Mouse (Mus musculus) yolk sac, embryonic 10.5 days (tissue): ENCODE measurements around the gene Col23a1.
"Not testable (repeated sequence)": the region's sequence is repeated elsewhere in the genome, so short reads cannot be mapped to it uniquely, and the experiment has no call there.

Experiments
- DNase-seq: peaks from one replicate; pipeline ENCODE4 v3.0.0-alpha.2; 2017; ENCODE audit warnings: low spot score

Col23a1 gene

GRCm38 (mm10) chr11:51620084-51620483 is 330.4 kb downstream of the Col23a1 start:
- no peak for DNase-seq

DNA sequence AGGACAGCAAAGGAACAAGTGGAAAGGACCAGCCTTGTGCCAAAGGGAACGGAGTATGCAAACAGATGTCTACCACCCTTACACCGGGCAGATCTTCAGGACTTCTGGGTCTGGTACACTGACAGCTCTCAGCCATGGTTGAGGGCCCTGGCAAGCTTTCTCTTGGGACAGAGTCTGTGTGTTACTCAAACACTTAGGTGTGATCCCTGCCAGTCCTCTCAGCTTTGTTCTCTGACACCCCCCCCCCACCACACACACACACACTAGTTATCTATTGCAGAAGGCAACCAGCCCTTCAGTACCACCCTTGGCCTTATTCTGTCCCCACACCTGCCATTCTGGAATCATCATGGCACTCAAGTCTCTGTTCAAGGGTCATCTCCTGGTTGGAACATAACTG is 332.1 kb downstream of the Col23a1 start:
- no peak for DNase-seq

GRCm38 (mm10) chr11:51622971-51623491 is 333.3 kb downstream of the Col23a1 start:
- no peak for DNase-seq

- DNase-seq = peak; percentile 47
Measured at GRCm38 (mm10) chr11:51625187-51625820, 335.6 kb downstream of the Col23a1 start.

GRCm38 (mm10) chr11:51627425-51627824 is 337.7 kb downstream of the Col23a1 start:
- no peak for DNase-seq

DNA sequence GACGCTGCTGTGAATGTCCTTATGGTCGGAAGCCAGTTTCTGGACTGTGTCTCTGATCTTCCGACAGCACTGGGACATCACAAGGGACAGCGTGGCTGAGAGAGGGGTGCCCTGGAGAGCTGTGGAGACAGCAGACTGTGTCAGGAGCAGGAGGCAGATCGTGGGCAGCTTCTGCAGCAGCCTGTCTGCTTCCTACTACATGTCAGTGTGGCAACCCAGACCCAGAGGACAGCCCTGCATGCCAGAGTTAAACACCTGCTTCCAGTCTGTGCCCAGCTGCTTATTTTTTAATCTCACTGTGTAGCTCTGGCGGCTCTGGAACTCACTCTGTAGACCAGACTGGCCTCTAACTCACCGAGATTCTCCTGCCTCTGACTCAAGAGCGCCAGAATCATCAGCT is 338.2 kb downstream of the Col23a1 start:
- DNase-seq = no peak

DNA sequence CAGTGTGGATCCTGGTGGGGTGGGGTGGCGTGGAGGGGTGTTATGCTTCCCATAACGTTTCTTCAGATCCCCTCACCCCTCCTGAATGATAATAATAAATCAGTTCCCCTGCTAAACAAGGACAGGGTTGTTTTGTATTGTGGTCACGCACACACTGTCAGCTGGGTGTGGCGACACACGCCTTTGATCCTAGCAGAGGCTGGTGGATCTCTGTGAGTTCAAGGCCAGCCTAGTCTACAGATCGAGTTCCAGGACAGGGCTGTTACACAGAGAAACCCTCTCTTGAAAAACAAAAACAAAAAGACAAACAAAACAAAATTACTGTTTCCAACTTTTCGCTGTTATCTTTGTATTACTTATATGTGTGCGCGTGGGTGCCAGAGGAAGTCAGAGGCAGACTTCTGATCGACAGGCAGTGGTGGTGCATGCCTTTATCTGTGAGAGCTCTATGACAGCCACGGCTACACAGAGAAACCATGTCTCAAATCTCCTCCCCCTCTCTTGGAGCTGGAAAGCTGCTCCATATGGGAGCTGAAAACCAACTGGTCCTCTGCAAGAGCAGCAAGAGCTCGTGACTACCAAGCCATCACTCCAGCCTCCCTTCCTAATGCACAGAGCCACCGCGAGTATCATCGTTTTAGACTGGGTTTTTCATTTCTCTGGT is 340.1 kb downstream of the Col23a1 start:
- DNase-seq = no peak

DNA sequence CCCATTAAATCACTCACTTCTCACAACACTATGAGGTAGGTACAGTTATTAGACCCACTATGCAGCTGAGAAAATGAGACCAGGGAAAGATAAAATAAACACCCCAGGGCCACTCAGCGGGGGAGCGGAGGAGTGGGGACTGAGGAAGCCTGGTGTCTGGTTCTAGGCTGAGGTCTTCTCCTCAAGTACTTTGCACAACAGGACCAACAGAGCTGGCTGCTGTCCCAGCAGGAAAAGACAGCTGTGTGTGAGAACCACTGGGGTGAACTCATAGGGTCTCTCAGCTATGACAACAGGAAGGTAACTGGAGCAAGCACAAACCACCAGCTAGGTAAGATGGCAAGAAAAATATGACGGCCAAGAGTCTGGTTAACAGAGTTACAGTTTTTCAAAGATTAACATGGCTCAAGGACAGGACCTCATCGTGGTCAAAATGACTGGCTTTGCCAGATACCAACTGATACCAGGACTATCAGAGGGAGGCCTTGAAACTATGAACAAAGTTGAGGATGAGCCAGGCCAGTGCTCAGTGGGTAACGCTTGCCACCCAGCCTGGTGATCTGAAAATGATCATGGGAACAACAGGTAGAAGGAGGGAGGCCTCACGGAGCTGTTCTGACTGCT is 342.5 kb downstream of the Col23a1 start:
- DNase-seq = no peak

DNA sequence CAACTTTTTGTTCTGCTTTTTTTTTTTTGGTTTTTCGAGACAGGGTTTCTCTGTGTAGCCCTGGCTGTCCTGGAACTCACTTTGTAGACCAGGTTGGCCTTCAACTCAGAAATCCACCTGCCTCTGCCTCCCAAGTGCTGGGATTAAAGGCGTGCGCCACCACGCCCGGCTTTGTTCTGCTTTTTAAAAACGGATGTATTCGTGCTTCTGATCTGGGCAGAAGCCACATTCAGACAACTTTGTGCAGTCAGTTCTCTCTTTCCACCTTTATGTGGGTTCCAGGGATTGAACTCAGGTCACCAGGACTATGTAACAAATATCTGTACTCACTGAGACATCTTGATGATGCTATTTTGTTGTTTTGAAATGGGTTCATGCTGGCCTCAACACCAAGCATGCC is 343.5 kb downstream of the Col23a1 start:
- DNase-seq = not testable (repeated sequence)
